9 mouse cellular contexts compared by ENCODE assay signal in genomic region chr8:10827560-10827959, GRCm38 (mm10).
DNase-seq lines count a peak whose midpoint lies in the region; ATAC-seq and TF ChIP-seq lines count a peak whose summit lies in the region.
"Had no signal": no experiment of that assay in that cellular context is flagged by ENCODE, and none has a peak within 500 bp of the region (broad histone marks: within the 10 kb centered on the region; RNA-seq: fewer than 3 reads in every experiment).

No protein-coding gene starts in this region.

- H3K4me3 ChIP-seq in heart, postnatal 0 days (ENCODE audit: low read depth, low read length) = no peak overlapping the region
- H3K4me3 ChIP-seq in CH12.LX (replicated peaks in 1 of 3; ENCODE audit: low read depth in 2 of 3, low read length in 2 of 3, poor library complexity in 1 of 3) = no peak overlapping the region
- H3K4me3 ChIP-seq in forebrain, embryonic 11.5 days (ENCODE audit: low read depth, low read length) = no peak overlapping the region
- H3K4me3 ChIP-seq in neural tube, embryonic 15.5 days (replicated peaks) = no peak overlapping the region
- H3K4me3 ChIP-seq: stomach, embryonic 15.5 days had no signal

- no peak for DNase-seq in heart, postnatal 0 days (ENCODE audit: low spot score)
- DNase-seq in heart, adult 8-10 months (ENCODE audit: low spot score) = no peak
- peak; percentile 21 for DNase-seq in 3T3-L1 (ENCODE audit: low read depth, low spot score)
- DNase-seq in CH12.LX (ENCODE audit: extremely low read depth) = peak; percentile 24
- DNase-seq in kidney, postnatal 4 days = peak; percentile 32 to 44
- no peak for DNase-seq in forebrain, embryonic 11.5 days (ENCODE audit: low spot score)

- no peak overlapping the region for H3K27ac ChIP-seq in heart, postnatal 0 days (ENCODE audit: low read depth)
- no peak overlapping the region for H3K27ac ChIP-seq in CH12.LX (ENCODE audit: insufficient read depth, low read depth)
- no peak overlapping the region for H3K27ac ChIP-seq in forebrain, embryonic 11.5 days (ENCODE audit: low read depth, low read length)
- H3K27ac ChIP-seq in neural tube, embryonic 15.5 days (replicated peaks) = no peak overlapping the region
- H3K27ac ChIP-seq: stomach, embryonic 15.5 days had no signal

- no peak overlapping the region for H3K4me2 ChIP-seq in heart, postnatal 0 days (ENCODE audit: low read depth, low read length)
- H3K4me2 ChIP-seq in CH12.LX (ENCODE audit: insufficient read depth, low read depth, poor library complexity, severe bottlenecking) = no peak overlapping the region
- H3K4me2 ChIP-seq in forebrain, embryonic 11.5 days (ENCODE audit: low read depth, low read length, severe bottlenecking) = no peak overlapping the region
- no peak overlapping the region for H3K4me2 ChIP-seq in neural tube, embryonic 15.5 days
- H3K4me2 ChIP-seq: stomach, embryonic 15.5 days had no signal

- peak; percentile 81 for TF ChIP-seq RAD21 in CH12.LX (IDR thresholded peaks at IDR 0.05; ENCODE audit: low read depth, low read length)

- H3K9me3 ChIP-seq in heart, postnatal 0 days (replicated peaks; ENCODE audit: control insufficient read depth, low read length) = no peaks in the 10 kb centered on the region
- no peaks in the 10 kb centered on the region for H3K9me3 ChIP-seq in CH12.LX (replicated peaks; ENCODE audit: low read length)
- no peaks in the 10 kb centered on the region for H3K9me3 ChIP-seq in forebrain, embryonic 11.5 days (ENCODE audit: control insufficient read depth, low read length)
- H3K9me3 ChIP-seq in neural tube, embryonic 15.5 days (replicated peaks) = no peaks in the 10 kb centered on the region
- H3K9me3 ChIP-seq: stomach, embryonic 15.5 days had no signal

- no peak for TF ChIP-seq POLR2A in CH12.LX (IDR thresholded peaks at IDR 0.05; ENCODE audit: low read depth, low read length)

- in situ Hi-C loops in CH12.LX (cut with MboI; ENCODE audit: low pct_ligation_motif_present, low pct_unique_long_range_greater_than_20kb, low sequenced_read_pairs) = no loop called here

- WGBS in heart, postnatal 0 days = 67% methylated on average over 6 of the region's 6 CpGs
- 88% methylated on average over 6 of the region's 6 CpGs for WGBS in forebrain, embryonic 11.5 days
- WGBS in neural tube, embryonic 15.5 days = 87% methylated on average over 6 of the region's 6 CpGs

- dilution Hi-C loops in CH12.LX (cut with MboI; ENCODE audit: extremely low pct_ligation_motif_present, extremely low pct_unique_long_range_greater_than_20kb, low sequenced_read_pairs) = no loop called here

- TF ChIP-seq EP300 in heart, postnatal 0 days (IDR thresholded peaks at IDR 0.05; ENCODE audit: low read depth) = no peak
- TF ChIP-seq EP300 in CH12.LX (IDR thresholded peaks at IDR 0.05; ENCODE audit: low read length) = no peak

- no peaks in the 10 kb centered on the region for H3K79me2 ChIP-seq in CH12.LX (replicated peaks; ENCODE audit: control insufficient read depth, extremely low read depth, insufficient read depth, poor library complexity, severe bottlenecking)

- no peaks in the 10 kb centered on the region for H3K36me3 ChIP-seq in heart, postnatal 0 days (replicated peaks; ENCODE audit: control insufficient read depth, insufficient read depth, low read length)
- H3K36me3 ChIP-seq in CH12.LX (replicated peaks in 1 of 2; ENCODE audit: control insufficient read depth in 1 of 2, insufficient read depth in 1 of 2, low read length in 1 of 2) = no peaks in the 10 kb centered on the region
- no peaks in the 10 kb centered on the region for H3K36me3 ChIP-seq in forebrain, embryonic 11.5 days (ENCODE audit: control insufficient read depth, insufficient read depth, low read length)
- no peaks in the 10 kb centered on the region for H3K36me3 ChIP-seq in neural tube, embryonic 15.5 days
- H3K36me3 ChIP-seq: stomach, embryonic 15.5 days had no signal

- H3K9ac ChIP-seq in heart, postnatal 0 days (replicated peaks; ENCODE audit: low read depth, low read length) = no peak overlapping the region
- H3K9ac ChIP-seq in CH12.LX (ENCODE audit: insufficient read depth, low read depth) = no peak overlapping the region
- no peak overlapping the region for H3K9ac ChIP-seq in forebrain, embryonic 11.5 days (ENCODE audit: low read length)
- H3K9ac ChIP-seq in neural tube, embryonic 15.5 days (replicated peaks) = no peak overlapping the region
- H3K9ac ChIP-seq: stomach, embryonic 15.5 days had no signal

- no peaks in the 10 kb centered on the region for H3K27me3 ChIP-seq in heart, postnatal 0 days (ENCODE audit: control insufficient read depth, insufficient read depth, low read length)
- no peaks in the 10 kb centered on the region for H3K27me3 ChIP-seq in CH12.LX (replicated peaks)
- H3K27me3 ChIP-seq in forebrain, embryonic 11.5 days (ENCODE audit: control insufficient read depth, insufficient read depth, low read length) = no peaks in the 10 kb centered on the region; the same call in 1 of the 2 replicates
- 0 out of 2 replicates have a peak, but pooled peaks cover 3% of the 10 kb centered on the region for H3K27me3 ChIP-seq in neural tube, embryonic 15.5 days (replicated peaks)
- H3K27me3 ChIP-seq: stomach, embryonic 15.5 days had no signal

- H3K4me1 ChIP-seq in heart, postnatal 0 days (ENCODE audit: control insufficient read depth, insufficient read depth) = no peaks in the 10 kb centered on the region
- H3K4me1 ChIP-seq in CH12.LX (ENCODE audit: control insufficient read depth in 1 of 2, insufficient read depth in 2 of 2) = peaks cover 29 to 44% of the 10 kb centered on the region in 2 experiments
- no peaks in the 10 kb centered on the region; the same call in 1 of the 2 replicates for H3K4me1 ChIP-seq in forebrain, embryonic 11.5 days (replicated peaks; ENCODE audit: control insufficient read depth, insufficient read depth, low read length)
- no peaks in the 10 kb centered on the region for H3K4me1 ChIP-seq in neural tube, embryonic 15.5 days
- H3K4me1 ChIP-seq: stomach, embryonic 15.5 days had no signal

- TF ChIP-seq CTCF in heart, postnatal 0 days (IDR thresholded peaks at IDR 0.05; ENCODE audit: low read depth) = peak; percentile 46
- TF ChIP-seq CTCF in CH12.LX (conservative IDR thresholded peaks at IDR 0.05 in 1 of 2, IDR thresholded peaks at IDR 0.05 in 1 of 2; ENCODE audit: low read depth in 2 of 2, low read length in 2 of 2) = peak in 1 of 2 experiments; percentile 71; a peak in 2 of 4 replicates

- peak; percentile 58; the same call in 1 of the 2 replicates for ATAC-seq in heart, postnatal 0 days (ENCODE audit: insufficient read depth, low read depth)
- ATAC-seq in monocyte, adult 5-6 weeks (replicated peaks; ENCODE audit: insufficient number of reproducible peaks, low FRiP score, low TSS enrichment, poor library complexity, severe bottlenecking) = no peak
- ATAC-seq in forebrain, embryonic 11.5 days (replicated peaks; ENCODE audit: low FRiP score) = no peak
- ATAC-seq in neural tube, embryonic 15.5 days (ENCODE audit: low FRiP score) = no peak

TF ChIP-seq in CH12.LX, 34 proteins besides CTCF, POLR2A, EP300 and RAD21:
- TF ChIP-seq SMC3 (IDR thresholded peaks at IDR 0.05; ENCODE audit: low read depth, low read length) (peak; percentile 83), MAX (IDR thresholded peaks at IDR 0.05; ENCODE audit: low read length) (peak; percentile 36; the same call in 1 of the 2 replicates), MYC (IDR thresholded peaks at IDR 0.05; ENCODE audit: low read depth, low read length) (0 out of 2 replicates have a peak, but pooled peaks have one; percentile 36), CHD1 (IDR thresholded peaks at IDR 0.05; ENCODE audit: low read depth, low read length) (no peak), MEF2A (IDR thresholded peaks at IDR 0.05; ENCODE audit: borderline replicate concordance, low read depth, low read length) (no peak), ETS1 (conservative IDR thresholded peaks at IDR 0.05; ENCODE audit: low read depth, low read length) (no peak), BHLHE40 (IDR thresholded peaks at IDR 0.05; ENCODE audit: low read depth, low read length) (no peak)

Comparison
In these comparisons a context has a peak if more than half of its experiments do, and no peak if none do; other contexts are left out.
1. DNase-seq: peak in 3T3-L1 (single experiment), CH12.LX (single experiment) and kidney, postnatal 4 days (2 of 2); none in heart, postnatal 0 days (single experiment), heart, adult 8-10 months (single experiment) and forebrain, embryonic 11.5 days (single experiment).